Mouse (Mus musculus): ENCODE results near the gene Syt1.

Syt1 gene

DNA sequence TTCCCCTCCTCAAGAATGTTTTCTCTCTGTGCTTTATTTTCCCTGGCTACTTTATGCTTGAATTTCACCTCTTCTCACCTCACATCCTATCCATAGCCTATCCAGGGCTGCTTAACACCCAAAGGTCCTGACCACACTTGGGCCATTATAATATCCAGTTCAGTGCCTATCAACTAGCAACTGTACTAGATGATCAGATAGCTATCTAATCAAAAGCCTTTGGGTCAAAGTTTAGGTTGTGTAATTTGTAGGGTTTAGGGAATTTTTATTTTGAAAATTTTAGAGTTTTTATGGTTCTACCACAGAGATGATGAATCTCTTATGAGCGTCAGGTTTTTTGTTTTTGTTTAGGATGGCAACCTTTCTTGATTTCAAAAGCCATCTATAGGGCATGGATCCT lies 125.0 kb downstream of the Syt1 start:
- DNase-seq (ENCODE audit: low spot score in 2 of 2) = no peak

DNA sequence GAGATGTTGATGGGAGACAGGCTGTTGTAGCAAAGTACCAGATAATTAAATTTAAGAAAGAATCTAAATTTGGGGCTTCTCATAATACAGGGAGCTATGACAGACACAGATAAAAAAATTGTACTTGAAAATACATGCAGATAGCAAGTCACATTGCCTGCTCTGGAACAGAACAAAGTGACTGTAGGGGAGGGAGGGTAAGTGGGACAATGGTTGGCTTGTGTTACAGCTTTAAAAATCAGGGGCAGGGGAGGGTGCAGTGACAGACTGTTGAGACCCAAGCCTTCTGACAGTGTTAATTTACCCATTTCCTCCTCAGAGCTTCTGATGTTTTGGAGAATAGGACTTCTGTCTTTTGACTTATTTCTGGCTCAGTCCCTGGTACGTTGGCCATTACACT lies 126.3 kb downstream of the Syt1 start:
- DNase-seq (ENCODE audit: low spot score in 2 of 2) = no peak

DNA sequence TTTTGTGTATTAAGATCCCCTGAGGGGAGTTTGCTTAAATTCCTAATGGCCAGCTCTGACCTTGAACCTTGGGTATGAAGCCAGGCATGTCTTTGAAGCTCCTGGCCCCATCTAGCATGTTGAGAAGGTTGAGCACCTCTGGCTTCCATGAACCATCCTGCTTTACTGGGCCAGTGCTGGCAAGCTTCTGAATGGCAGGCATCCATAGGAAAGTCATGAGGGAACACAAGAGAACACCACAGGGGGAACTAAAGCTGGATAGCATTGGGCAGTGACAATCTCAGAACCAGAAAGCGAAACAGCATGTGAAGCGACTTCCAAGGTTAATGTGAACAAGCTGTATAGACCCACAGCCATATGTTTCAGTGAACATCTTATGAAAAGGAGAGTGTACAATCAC lies 130.4 kb downstream of the Syt1 start:
- no peak for DNase-seq (ENCODE audit: low spot score in 2 of 2)

DNA sequence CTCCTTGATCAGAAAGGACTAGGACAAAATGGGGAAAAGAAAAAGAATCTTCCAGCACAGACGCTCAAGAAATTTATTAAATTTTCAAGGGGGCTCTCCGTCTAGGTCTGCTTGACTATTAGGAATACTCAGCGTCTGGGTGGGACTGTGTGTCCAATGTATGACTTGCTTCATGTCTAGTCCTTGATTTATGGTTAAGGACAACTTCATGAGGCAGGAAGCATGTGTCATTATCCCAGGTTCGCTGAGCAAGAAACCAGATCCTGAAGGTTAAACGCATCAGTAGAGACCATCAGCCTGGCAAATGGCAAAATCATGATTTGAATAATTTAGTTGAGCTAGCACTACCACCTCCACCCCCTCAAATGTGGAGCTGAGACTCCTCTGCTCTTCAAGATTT lies 135.1 kb downstream of the Syt1 start:
- no peak for DNase-seq (ENCODE audit: low spot score in 2 of 2)

DNA sequence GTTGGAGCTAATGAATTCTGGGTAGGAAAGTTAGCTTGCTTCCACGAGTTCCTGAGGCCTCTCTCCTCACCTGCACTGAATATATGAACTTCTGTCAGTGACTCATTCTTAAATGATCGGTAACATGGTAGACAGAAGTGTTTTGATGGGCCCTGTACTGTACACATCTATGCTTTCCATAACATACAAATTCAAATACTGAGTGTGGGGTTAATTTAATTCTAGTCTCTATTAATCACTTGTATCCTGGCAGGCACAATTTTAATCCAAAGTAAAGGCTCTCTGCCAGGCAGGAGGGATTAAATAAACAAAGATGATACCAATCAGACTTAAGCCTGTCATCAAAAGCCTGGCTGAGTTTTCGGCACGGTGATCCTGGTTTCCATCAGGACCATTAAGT lies 136.1 kb downstream of the Syt1 start:
- no peak for DNase-seq (ENCODE audit: low spot score in 2 of 2)

DNA sequence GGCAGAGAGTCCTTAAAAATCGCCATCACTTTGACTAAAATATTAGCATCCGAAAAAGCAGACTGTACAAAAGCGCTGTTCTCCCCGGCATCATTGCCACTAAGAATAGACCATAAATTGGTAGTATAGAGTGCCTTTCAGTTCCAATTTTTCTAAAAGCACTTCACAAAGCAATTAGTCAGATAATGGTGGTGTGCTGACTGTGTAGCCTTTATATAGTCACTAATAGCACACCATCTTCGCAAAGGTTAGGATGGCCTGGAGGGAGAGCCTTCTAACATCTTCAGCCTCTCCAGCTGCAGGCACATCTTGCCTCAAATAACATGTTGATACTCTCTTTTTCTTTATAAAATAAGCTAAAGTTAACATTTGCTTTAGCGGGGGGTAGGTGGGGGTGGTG lies 138.4 kb downstream of the Syt1 start:
- no peak for DNase-seq (ENCODE audit: low spot score in 2 of 2)

DNA sequence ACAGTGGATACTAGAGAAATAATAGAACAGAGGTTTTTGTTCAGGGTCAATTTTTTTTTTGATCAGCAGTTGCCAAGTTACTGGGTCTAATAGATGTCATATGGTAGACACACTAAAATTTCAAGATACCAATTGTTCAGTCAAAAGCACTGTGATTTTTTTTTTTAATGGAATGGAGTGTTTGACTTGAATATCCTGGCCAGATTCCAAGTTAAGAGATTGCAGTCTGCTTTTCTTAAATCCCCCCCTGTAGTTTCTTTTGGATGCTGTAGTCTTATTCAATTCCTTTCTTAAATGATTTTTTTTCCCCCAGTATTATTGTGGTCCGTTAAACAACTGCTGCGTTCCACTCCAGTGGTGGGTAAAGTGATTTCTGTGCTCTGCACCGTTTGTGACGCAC lies 140.2 kb downstream of the Syt1 start:
- no peak for DNase-seq (ENCODE audit: low spot score in 2 of 2)

DNA sequence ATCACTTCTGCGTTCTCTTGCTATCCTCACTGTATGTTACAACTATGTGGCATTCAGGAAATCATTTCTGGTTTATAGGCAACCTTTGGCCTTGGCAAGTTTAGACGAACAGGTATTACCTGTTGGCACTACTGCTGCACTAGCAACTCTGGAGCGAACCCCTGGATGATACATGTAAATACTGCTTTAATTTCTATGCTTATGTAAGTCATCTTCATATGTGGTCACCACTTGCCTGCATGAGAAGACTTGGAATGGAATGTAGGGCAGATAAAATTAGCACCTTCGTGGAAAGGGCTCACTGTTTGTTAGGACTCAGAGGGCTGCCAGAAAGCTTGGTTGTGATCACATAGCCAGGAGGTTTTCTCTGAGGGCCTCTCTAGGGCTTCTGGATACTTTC lies 142.6 kb downstream of the Syt1 start:
- no peak for DNase-seq (ENCODE audit: low spot score in 2 of 2)

DNA sequence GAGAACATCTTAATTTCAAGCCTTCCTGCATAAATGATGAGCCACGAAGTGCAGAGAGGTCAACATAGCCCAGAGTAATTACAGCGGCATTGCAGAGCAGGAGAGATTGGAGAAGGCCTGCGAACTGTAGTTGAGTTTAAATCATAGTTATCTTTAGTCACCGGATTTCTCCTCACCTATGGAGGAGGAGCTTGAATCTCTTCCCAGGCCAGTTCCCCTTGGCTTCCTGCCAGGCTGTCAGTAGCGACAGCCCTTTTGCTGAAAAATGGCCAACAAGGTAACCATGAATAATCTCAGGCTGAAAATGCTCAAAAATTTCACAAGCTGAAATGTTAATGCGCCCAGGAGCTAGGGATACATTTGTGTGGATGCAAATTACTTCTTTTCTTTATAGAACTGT lies 143.6 kb downstream of the Syt1 start:
- DNase-seq (ENCODE audit: low spot score in 2 of 2) = no peak

DNA sequence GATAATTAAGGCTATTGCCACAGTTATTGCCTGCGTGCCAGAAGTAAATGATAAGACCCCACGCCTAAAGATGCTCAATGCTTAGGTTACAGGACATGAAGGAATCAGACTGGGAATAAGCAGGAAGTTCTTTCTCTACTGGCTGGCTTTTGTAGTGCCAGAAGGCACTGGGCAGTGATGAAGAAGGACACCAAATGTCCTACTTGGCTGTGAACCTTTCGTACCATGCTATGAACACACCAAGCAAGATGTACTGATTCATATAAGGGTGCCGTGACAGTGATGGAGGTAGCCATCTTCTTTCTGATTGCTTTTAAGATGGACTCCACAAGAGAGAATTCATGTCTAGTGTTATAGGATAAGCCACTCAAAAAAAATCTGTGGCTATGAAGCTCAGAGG lies 145.2 kb downstream of the Syt1 start:
- no peak for DNase-seq (ENCODE audit: low spot score in 2 of 2)

DNA sequence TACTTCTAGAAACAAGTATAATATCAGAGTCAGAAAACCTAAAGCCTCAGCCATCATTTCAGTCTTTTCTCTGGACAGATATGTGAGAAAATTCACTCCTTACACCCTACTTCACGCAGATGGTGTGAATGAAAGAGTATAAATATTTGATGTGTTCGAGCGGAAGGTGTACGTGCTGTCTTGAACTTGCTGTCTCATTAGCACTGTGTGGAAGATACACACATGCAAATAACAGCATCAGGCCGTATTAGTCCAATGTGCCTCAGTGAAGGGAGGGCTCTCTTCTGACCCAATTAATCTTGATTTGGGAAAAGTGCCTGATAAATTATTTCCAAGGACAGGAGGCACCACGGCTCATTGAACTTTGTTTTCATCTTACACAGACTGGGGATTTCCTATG lies 154.8 kb downstream of the Syt1 start:
- no peak for DNase-seq (ENCODE audit: low spot score in 2 of 2)

DNA sequence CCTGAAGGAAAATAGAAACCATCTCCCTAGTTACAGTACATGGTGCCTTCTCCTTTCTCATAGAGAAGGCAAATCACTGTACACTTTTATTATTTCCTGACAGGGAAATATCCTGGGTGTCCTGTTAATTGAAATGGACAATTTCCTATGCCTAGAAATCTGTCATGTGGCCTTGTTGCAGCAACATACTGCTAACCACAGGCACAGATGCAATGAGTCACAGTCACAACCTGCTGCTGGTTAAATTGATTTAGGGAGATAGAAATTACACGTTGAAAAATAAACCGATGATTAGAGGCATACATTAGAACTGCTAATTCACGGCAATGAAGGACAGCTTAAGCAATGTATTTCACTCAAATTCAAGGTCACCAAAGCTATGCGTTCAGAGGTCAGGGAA lies 158.0 kb downstream of the Syt1 start:
- DNase-seq (ENCODE audit: low spot score in 2 of 2) = no peak

DNA sequence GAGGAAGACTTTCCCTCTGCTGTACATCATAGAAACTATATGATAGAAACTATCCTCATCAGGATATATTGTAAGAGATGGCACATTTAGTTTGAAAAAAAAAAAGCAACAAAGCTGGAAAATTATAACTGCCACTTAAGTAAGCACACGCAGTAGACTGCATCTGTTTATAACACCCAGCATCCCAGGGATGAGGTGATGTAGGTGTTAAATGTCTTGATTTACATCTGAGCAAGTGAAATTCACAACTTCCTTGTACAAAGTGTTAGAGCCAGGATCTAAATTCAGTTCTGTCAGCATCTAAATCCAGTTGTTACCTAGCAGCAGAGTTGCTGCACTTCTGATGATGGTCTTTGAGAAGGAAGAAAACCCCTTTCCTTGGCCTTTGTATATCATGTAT lies 173.3 kb downstream of the Syt1 start:
- DNase-seq (ENCODE audit: low spot score in 2 of 2) = no peak

DNA sequence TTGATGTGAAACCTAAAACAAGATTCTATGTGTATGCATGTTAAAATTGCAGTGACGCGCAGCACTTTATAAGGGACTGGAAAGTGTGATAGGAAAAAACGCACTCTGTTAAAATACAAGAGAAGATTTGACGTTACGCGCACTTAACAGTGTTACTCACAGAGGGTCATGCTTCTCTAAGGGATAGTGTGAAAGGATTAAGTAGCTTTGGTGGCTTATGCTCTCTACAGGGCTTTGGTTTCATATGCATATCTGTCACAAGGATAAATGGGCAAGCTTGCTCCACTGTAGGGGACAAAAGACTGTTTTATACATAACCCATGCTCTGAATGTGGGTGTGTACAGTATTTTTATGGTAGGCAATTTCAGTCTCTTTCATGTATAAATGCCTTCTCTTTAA lies 178.5 kb downstream of the Syt1 start:
- DNase-seq (ENCODE audit: low spot score in 2 of 2) = no peak

DNA sequence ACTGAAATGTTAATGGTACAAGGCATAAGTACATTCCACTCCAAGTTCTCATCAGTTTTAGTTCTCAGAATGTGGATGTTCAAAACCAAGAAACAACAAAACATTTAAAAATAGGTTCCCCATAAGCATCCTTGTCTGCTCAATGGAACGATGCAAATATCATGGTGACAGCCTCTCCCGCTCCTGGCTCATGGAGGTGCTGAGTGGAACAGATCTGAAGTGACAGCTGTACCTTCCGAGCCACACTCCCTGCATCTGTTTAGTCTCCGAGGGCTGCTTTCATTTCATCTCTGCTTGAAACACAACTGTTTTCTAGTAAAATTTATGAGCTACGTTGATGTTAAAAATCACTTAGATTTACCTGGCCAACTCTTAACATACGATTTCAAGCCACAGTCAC lies 179.0 kb downstream of the Syt1 start:
- DNase-seq (ENCODE audit: low spot score in 2 of 2) = no peak

DNA sequence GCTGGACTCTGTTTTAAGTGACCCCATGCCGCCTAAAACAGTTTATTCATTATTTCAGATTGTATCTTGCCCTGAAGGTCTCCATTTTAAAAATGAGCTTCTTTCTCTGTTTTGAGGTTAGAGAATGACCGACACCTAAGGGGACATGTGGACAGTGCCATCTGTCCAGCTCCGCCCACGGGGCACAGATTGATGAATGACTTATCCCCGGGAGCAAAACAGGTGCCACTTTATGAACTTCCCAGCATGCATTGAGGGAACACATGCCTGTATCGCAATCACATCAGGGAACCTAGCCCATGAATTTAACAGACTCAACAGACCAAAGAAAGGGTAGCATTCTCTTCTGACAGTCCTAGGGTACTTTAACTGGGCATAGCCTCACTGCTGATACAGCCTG lies 188.5 kb downstream of the Syt1 start:
- DNase-seq (ENCODE audit: low spot score in 2 of 2) = no peak

DNA sequence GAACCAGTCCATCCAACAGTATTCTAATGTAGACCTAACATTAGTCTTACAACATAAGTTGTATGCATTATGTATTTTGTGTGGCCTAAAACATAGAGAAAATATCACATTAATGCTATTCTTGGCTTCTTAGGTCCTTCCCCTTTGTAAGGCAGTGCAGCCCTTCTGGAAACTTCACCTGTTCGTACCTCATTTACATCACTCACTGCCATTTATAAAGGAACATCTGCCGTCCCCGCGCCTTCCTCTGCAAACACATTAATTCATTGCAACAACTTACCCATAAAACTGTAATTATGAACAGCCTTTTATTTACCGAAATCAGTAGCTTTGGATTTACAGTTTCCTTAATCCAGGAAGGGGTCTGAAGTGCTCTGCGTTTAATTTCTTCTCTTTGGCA lies 195.4 kb downstream of the Syt1 start:
- DNase-seq (ENCODE audit: low spot score in 2 of 2) = no peak

DNA sequence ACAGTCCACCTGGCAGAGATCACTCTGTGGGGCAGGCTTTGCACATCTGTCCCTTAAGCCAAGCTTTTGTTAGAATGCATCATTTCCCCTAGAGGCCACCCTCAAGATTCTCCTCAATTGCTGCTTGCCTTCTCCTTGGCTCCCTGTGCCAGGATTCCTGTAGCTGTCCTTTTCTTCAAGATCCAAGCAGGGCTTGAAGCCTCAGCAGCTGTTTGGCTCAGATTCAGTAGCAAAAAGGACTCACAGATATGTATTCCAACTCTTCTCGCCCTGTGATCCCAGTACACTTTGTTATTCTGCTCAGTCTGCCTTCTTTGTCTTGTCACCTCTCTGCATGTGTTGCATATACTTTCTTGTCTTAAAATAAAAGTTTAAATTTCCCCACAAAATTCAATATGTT lies 206.4 kb downstream of the Syt1 start:
- DNase-seq (ENCODE audit: low spot score in 2 of 2) = no peak

DNA sequence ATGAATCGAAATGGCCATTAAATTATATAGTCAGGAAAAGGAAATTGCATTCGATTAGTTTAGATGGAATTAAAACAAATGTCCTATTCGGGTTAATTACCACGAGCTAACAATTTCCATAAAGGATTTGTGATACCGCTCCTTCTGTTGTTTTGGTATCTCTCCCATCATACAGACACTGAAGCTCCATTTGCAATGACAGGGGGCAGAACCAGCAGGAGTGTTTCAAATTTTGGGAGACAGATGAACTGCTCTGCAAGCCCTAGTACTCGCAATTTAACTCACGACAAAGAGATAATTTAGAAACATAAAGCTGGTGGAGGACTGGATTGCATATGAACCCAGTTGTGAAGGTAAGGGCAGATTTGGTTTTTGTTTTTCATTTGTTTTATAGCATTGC lies 210.0 kb downstream of the Syt1 start:
- no peak for DNase-seq (ENCODE audit: low spot score in 2 of 2)

DNA sequence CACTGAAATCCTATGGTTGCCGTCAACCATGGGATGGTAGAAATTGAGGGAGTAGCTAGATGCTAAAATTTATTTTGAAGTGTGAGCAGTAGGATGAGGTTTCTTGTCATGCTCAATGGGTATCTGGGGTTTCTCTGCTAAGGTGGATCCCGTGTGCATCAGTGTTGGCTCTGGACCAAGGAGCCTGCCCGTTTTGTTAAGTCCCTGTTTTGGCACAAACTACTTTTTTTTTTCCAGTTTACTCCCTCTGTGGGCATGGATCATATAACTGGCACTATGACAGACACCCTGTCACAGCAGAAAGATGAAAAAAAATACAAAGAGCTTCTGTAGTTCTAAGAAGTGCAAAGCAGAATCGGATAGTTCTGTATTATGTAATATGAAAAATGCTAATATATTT lies 212.0 kb downstream of the Syt1 start:
- DNase-seq (ENCODE audit: low spot score in 2 of 2) = no peak

DNA sequence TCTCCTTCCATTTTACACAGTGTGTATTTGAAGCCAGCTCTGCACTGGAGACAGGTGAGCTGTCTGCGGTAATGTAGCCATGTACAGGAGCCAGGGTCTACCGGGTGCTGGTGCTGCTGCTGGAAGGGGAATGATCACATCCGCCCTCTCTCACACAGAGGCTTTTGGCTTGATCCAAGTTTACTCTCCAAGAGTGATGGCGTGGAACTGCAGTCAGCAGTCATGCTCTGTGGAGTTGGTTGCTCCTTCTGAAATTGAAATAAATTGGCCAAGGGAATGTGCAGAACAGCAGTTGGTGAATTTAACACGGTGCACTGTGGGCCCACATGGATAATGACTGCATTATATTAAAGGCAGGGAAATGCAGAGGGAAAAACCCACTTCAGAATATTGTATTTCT lies 228.0 kb downstream of the Syt1 start:
- no peak for DNase-seq (ENCODE audit: low spot score in 2 of 2)

DNA sequence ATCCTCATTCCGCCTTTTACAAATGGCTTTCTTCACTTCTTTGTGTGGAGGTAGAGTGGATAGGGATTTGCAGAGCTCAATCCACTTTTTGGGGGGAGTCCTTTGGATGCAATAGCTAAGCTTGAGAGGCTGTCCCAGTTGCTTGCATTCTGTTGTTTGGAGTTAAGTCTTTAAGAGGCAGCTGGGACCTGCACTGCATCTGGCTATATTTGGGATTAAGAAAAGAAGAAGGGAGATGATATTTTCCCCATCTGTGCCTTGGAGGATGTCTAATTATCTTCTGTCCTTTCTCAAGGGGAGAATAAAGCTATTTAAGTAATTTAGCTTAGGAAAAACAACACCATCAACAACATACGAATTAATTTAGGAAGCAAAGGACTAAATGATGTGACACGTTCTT lies 230.2 kb downstream of the Syt1 start:
- DNase-seq (ENCODE audit: low spot score in 2 of 2) = no peak

DNA sequence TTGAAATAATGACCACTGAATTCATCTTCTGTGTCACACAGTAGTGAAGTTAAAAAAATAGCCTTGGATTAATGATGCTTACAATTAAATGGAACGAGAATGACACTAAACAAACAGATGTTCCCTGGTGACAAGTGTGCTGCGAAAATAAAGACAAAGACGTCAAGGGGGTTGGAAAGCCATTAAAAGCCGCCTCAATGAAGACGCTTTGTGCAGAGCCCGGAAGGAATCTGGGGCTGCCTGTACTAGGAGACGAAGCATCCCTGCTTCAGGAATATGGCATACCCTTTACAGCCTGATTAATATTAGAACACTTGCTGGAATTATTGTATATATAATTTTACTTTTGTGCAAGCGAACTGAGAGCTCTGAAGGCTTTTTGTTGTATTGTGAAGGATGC lies 234.0 kb downstream of the Syt1 start:
- no peak for DNase-seq (ENCODE audit: low spot score in 2 of 2)

DNA sequence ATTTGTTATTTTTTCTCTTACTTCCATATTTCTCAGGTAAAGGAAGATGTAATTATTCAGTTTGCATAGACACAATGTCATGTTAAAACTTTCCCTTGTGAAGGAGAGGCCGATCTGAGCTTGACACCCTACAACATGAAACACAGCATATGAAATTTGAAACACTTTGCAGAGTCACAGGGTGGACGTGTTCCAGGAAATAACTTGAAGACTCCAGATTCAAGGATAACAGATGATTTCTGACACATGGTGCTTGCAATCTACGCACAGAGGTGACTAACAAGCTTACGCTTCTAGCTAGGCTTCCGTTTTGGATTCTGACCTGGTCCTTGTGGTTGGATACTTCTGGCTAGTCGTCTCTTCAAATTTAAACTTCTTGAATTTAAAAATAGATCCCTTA lies 239.7 kb downstream of the Syt1 start:
- DNase-seq (ENCODE audit: low spot score in 2 of 2) = no peak

DNA sequence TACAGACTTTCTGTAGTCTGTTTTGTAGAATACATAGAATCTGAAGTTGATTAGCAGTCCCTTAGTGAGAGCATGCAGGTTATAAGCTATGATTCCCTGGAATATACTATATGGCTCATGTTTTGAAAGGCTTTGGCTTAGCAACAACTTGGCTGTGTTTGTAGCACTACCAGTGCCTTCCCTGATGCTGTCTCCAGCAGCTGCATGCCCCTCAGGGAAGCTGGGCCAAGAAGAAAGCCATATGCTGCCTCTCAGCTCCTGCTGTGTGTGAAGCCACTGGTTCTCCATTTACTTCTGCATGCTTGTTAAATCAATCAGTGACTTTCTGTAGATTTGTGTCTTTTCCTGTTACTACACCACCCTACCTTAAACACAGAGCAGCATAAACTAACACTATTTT lies 245.2 kb downstream of the Syt1 start:
- DNase-seq (ENCODE audit: low spot score in 2 of 2) = no peak

All from spleen, postnatal 10 days (tissue).